8 mouse cellular contexts compared by ENCODE assay signal in genomic region chr10:80611024-80611423, GRCm38 (mm10). TPM values are rescaled to one million over a fixed set of nuclear protein-coding genes. Genes with fewer than 3 reads are reported as not detected.
DNase-seq lines count a peak whose midpoint lies in the region; ATAC-seq lines count a peak whose summit lies in the region.

No protein-coding gene starts in this region.

- H3K4me1 ChIP-seq in neural tube, embryonic 15.5 days, result no peaks in the 10 kb centered on the region

- no peaks in the 10 kb centered on the region for H3K27me3 ChIP-seq in neural tube, embryonic 15.5 days (replicated peaks)

- no peak for ATAC-seq in neural tube, embryonic 15.5 days (ENCODE audit: low FRiP score)

- H3K4me3 ChIP-seq in neural tube, embryonic 15.5 days (replicated peaks), result no peak overlapping the region

- no peaks in the 10 kb centered on the region for H3K9me3 ChIP-seq in neural tube, embryonic 15.5 days (replicated peaks)

- H3K9ac ChIP-seq in neural tube, embryonic 15.5 days (replicated peaks), result no peak overlapping the region

- peak; percentile 52 to 81 for DNase-seq in adrenal gland, adult (ENCODE audit: inconsistent age in 2 of 2, low spot score in 1 of 2)
- no peak for DNase-seq in adrenal gland, postnatal 4 days (ENCODE audit: low spot score in 2 of 2)
- DNase-seq in neural tube, embryonic 10.5 days (ENCODE audit: extremely low spot score, low spot score), result peak; percentile 41
- peak; percentile 41 for DNase-seq in embryo, embryonic 9.5 days (ENCODE audit: extremely low spot score)
- DNase-seq in liver (peak; percentile 71), adipocyte (ENCODE audit: low spot score) (no peak)
- peak; percentile 57 to 67 for DNase-seq in natural killer cell, adult 2 months (ENCODE audit: low spot score in 2 of 2)

- H3K4me2 ChIP-seq in neural tube, embryonic 15.5 days, result no peak overlapping the region

- WGBS in neural tube, embryonic 15.5 days, result 83% methylated on average over 4 of the region's 4 CpGs

- peaks cover 82% of the 10 kb centered on the region for H3K36me3 ChIP-seq in neural tube, embryonic 15.5 days

- H3K27ac ChIP-seq in neural tube, embryonic 15.5 days (replicated peaks), result no peak overlapping the region

RNA-seq across cellular contexts. Expression of gene Gm49322, which starts 5.2 kb away (rescaled TPM):
- 1 to 10 TPM; 3.0 to 3.4 TPM for total RNA-seq in adrenal gland, postnatal 4 days (2021)
- polyA plus RNA-seq in neural tube, embryonic 15.5 days (2015; fragmentation: Nextera tagmentation; extraction: Ambion mirVana), result 3.0 and 3.2 TPM in 2 replicates

RNA-seq across cellular contexts. Expression of gene Adat3, which starts 8.3 kb away (rescaled TPM):
- 1 to 10 TPM; 4.0 to 4.9 TPM for total RNA-seq in adrenal gland, postnatal 4 days (2021)
- polyA plus RNA-seq in neural tube, embryonic 15.5 days (2015; fragmentation: Nextera tagmentation; extraction: Ambion mirVana), result 5.0 and 7.0 TPM in 2 replicates

RNA-seq across cellular contexts. Expression of gene Scamp4, which starts 8.4 kb away (rescaled TPM):
- 10 to 100 TPM; 49.5 to 51.8 TPM for total RNA-seq in adrenal gland, postnatal 4 days (2021)
- 68.2 and 79.8 TPM in 2 replicates for polyA plus RNA-seq in neural tube, embryonic 15.5 days (2015; fragmentation: Nextera tagmentation; extraction: Ambion mirVana)

RNA-seq across cellular contexts. Expression of gene Csnk1g2, which starts 11.6 kb away (rescaled TPM):
- total RNA-seq in adrenal gland, postnatal 4 days (2021), result 100 to 1,000 TPM; 169 to 173 TPM
- polyA plus RNA-seq in neural tube, embryonic 15.5 days (2015; fragmentation: Nextera tagmentation; extraction: Ambion mirVana), result 106 and 118 TPM in 2 replicates

RNA-seq across cellular contexts. Expression of gene Abhd17a, which starts 20.9 kb away (rescaled TPM):
- 100 to 1,000 TPM; 106 to 112 TPM for total RNA-seq in adrenal gland, postnatal 4 days (2021)
- 148 and 152 TPM in 2 replicates for polyA plus RNA-seq in neural tube, embryonic 15.5 days (2015; fragmentation: Nextera tagmentation; extraction: Ambion mirVana)

Comparison
In these comparisons a context has a peak if more than half of its experiments do, and no peak if none do; other contexts are left out.
1. DNase-seq: peak in adrenal gland, adult (2 of 2), neural tube, embryonic 10.5 days (single experiment), embryo, embryonic 9.5 days (single experiment), liver (single experiment) and natural killer cell, adult 2 months (2 of 2); none in adrenal gland, postnatal 4 days (0 of 2) and adipocyte (single experiment).